Mouse (Mus musculus): ENCODE measurements around the gene Polm. TPM values are rescaled to one million over a fixed set of nuclear protein-coding genes. Genes with fewer than 3 reads are reported as not detected.

Gene Polm
- polyA plus RNA-seq (2016; fragmentation: Nextera tagmentation; extraction: Ambion mirVana) = 9.9 and 10.2 TPM in 2 replicates

GRCm38 (mm10) chr11:5837251-5838246 lies at the start of gene Polm:
Gene Polm, minus strand, starts transcription at chr11:5838016.
- Histone ChIP-seq H3K4me2 (replicated peaks) (peak within 1 kb of the TSS; percentile 90), H3K36me3 (peaks cover 18% of the 10 kb centered on the region), H3K4me3 (peak within 1 kb of the TSS; percentile 84), H3K9ac (peak within 1 kb of the TSS; percentile 84), H3K27me3 (no peaks in the 10 kb centered on the region), H3K27ac (peak within 1 kb of the TSS; percentile 81), H3K4me1 (peaks cover 8% of the 10 kb centered on the region), H3K9me3 (no peaks in the 10 kb centered on the region)
- WGBS = under 1% methylated on average over 63 of the region's 63 CpGs
- peak; percentile 93 for ATAC-seq (ENCODE audit: insufficient number of reproducible peaks, insufficient read depth, low FRiP score, low TSS enrichment)

GRCm38 (mm10) chr11:5887250-5887649 lies 49.4 kb upstream of the Polm start:
- peaks cover 32% of the 10 kb centered on the region for H3K4me1 ChIP-seq
- WGBS = 46% methylated on average over 5 of the region's 5 CpGs
- H3K27me3 ChIP-seq = no peaks in the 10 kb centered on the region
- no peaks in the 10 kb centered on the region for H3K9me3 ChIP-seq
- ATAC-seq (ENCODE audit: insufficient number of reproducible peaks, insufficient read depth, low FRiP score, low TSS enrichment) = no peak
- no peak overlapping the region for H3K4me3 ChIP-seq
- 0 out of 2 replicates have a peak overlapping the region, but pooled peaks have one; percentile 1 for H3K9ac ChIP-seq
- no peaks in the 10 kb centered on the region for H3K36me3 ChIP-seq
- no peak overlapping the region for H3K4me2 ChIP-seq (replicated peaks)
- 0 out of 2 replicates have a peak overlapping the region, but pooled peaks have one; percentile 51 for H3K27ac ChIP-seq

GRCm38 (mm10) chr11:5886187-5886586 lies 48.4 kb upstream of the Polm start:
- no peaks in the 10 kb centered on the region for H3K36me3 ChIP-seq
- H3K9me3 ChIP-seq = no peaks in the 10 kb centered on the region
- ATAC-seq (ENCODE audit: insufficient number of reproducible peaks, insufficient read depth, low FRiP score, low TSS enrichment) = no peak
- H3K4me1 ChIP-seq = peaks cover 23% of the 10 kb centered on the region
- 0 out of 2 replicates have a peak overlapping the region, but pooled peaks have one; percentile 51 for H3K27ac ChIP-seq
- H3K4me2 ChIP-seq (replicated peaks) = no peak overlapping the region
- H3K9ac ChIP-seq = no peak overlapping the region
- H3K27me3 ChIP-seq = no peaks in the 10 kb centered on the region
- 17% methylated on average over 9 of the region's 9 CpGs for WGBS
- no peak overlapping the region for H3K4me3 ChIP-seq

- no peak overlapping the region for H3K4me3 ChIP-seq
- H3K4me2 ChIP-seq (replicated peaks) = no peak overlapping the region
- H3K9ac ChIP-seq = no peak overlapping the region
- H3K36me3 ChIP-seq = no peaks in the 10 kb centered on the region
- WGBS = 69% methylated on average over 8 of the region's 8 CpGs
- no peaks in the 10 kb centered on the region for H3K9me3 ChIP-seq
- ATAC-seq (ENCODE audit: insufficient number of reproducible peaks, insufficient read depth, low FRiP score, low TSS enrichment) = no peak
- peaks cover 14% of the 10 kb centered on the region; the same call in 1 of the 2 replicates for H3K4me1 ChIP-seq
- no peaks in the 10 kb centered on the region for H3K27me3 ChIP-seq
- H3K27ac ChIP-seq = no peak overlapping the region
Measured at GRCm38 (mm10) chr11:5882518-5882917, 44.7 kb upstream of the Polm start.

- H3K9me3 ChIP-seq = no peaks in the 10 kb centered on the region
- H3K9ac ChIP-seq = no peak overlapping the region
- H3K36me3 ChIP-seq = peaks cover 18% of the 10 kb centered on the region
- no peak overlapping the region for H3K4me2 ChIP-seq (replicated peaks)
- ATAC-seq (ENCODE audit: insufficient number of reproducible peaks, insufficient read depth, low FRiP score, low TSS enrichment) = no peak
- H3K4me3 ChIP-seq = no peak overlapping the region
- H3K4me1 ChIP-seq = peaks cover 18% of the 10 kb centered on the region
- WGBS = 56% methylated on average over 5 of the region's 5 CpGs
- no peaks in the 10 kb centered on the region for H3K27me3 ChIP-seq
- H3K27ac ChIP-seq = no peak overlapping the region
Measured at GRCm38 (mm10) chr11:5879905-5880304, 42.1 kb upstream of the Polm start.

- H3K9me3 ChIP-seq = no peaks in the 10 kb centered on the region
- H3K36me3 ChIP-seq = peaks cover 30% of the 10 kb centered on the region
- ATAC-seq (ENCODE audit: insufficient number of reproducible peaks, insufficient read depth, low FRiP score, low TSS enrichment) = no peak
- H3K27me3 ChIP-seq = no peaks in the 10 kb centered on the region
- H3K4me3 ChIP-seq = peak overlapping the region; percentile 61
- 44% methylated on average over 8 of the region's 8 CpGs for WGBS
- H3K27ac ChIP-seq = peak overlapping the region; percentile 89
- peak overlapping the region; percentile 71; the same call in 1 of the 2 replicates for H3K9ac ChIP-seq
- H3K4me1 ChIP-seq = peaks cover 18% of the 10 kb centered on the region
- H3K4me2 ChIP-seq (replicated peaks) = peak overlapping the region; percentile 60
Measured at GRCm38 (mm10) chr11:5878661-5879060, 40.8 kb upstream of the Polm start.

GRCm38 (mm10) chr11:5877921-5878526 lies 40.2 kb upstream of the Polm start, which contains the start of gene Pold2:
Gene Pold2, minus strand, starts transcription at chr11:5878292.
- H3K36me3 ChIP-seq = peaks cover 37% of the 10 kb centered on the region
- H3K27ac ChIP-seq = peak within 1 kb of the TSS; percentile 89
- peak within 1 kb of the TSS; percentile 60 for H3K4me2 ChIP-seq (replicated peaks)
- WGBS = under 1% methylated on average over 50 of the region's 52 CpGs
- ATAC-seq (ENCODE audit: insufficient number of reproducible peaks, insufficient read depth, low FRiP score, low TSS enrichment) = peak; percentile 98
- peak within 1 kb of the TSS; percentile 71 for H3K9ac ChIP-seq
- H3K4me1 ChIP-seq = peaks cover 18% of the 10 kb centered on the region
- no peaks in the 10 kb centered on the region for H3K27me3 ChIP-seq
- H3K4me3 ChIP-seq = peak within 1 kb of the TSS; percentile 61
- H3K9me3 ChIP-seq = no peaks in the 10 kb centered on the region

- ATAC-seq (ENCODE audit: insufficient number of reproducible peaks, insufficient read depth, low FRiP score, low TSS enrichment) = no peak
- no peaks in the 10 kb centered on the region for H3K27me3 ChIP-seq
- peaks cover 43% of the 10 kb centered on the region for H3K36me3 ChIP-seq
- WGBS = 5% methylated on average over 5 of the region's 5 CpGs
- H3K9me3 ChIP-seq = no peaks in the 10 kb centered on the region
- H3K4me3 ChIP-seq = peak overlapping the region; percentile 61
- no peak overlapping the region for H3K27ac ChIP-seq
- H3K4me2 ChIP-seq (replicated peaks) = peak overlapping the region; percentile 60
- peak overlapping the region; percentile 71 for H3K9ac ChIP-seq
- peaks cover 18% of the 10 kb centered on the region for H3K4me1 ChIP-seq
Measured at GRCm38 (mm10) chr11:5877421-5877820, 39.6 kb upstream of the Polm start.

- H3K27ac ChIP-seq = no peak overlapping the region
- H3K9ac ChIP-seq = no peak overlapping the region
- no peaks in the 10 kb centered on the region for H3K9me3 ChIP-seq
- peaks cover 18% of the 10 kb centered on the region for H3K4me1 ChIP-seq
- 94% methylated on average over 9 of the region's 9 CpGs for WGBS
- H3K4me3 ChIP-seq = no peak overlapping the region
- H3K36me3 ChIP-seq = peaks cover 76% of the 10 kb centered on the region
- no peak overlapping the region for H3K4me2 ChIP-seq (replicated peaks)
- ATAC-seq (ENCODE audit: insufficient number of reproducible peaks, insufficient read depth, low FRiP score, low TSS enrichment) = no peak
- H3K27me3 ChIP-seq = no peaks in the 10 kb centered on the region
Measured at GRCm38 (mm10) chr11:5873192-5873591, 35.4 kb upstream of the Polm start.

- 96% methylated on average over 11 of the region's 11 CpGs for WGBS
- Histone ChIP-seq H3K9me3 (no peaks in the 10 kb centered on the region), H3K36me3 (peaks cover 76% of the 10 kb centered on the region)
Measured at GRCm38 (mm10) chr11:5872707-5873106, 34.9 kb upstream of the Polm start.

GRCm38 (mm10) chr11:5870069-5870468 lies 32.3 kb upstream of the Polm start:
- H3K4me2 ChIP-seq (replicated peaks) = no peak overlapping the region
- ATAC-seq (ENCODE audit: insufficient number of reproducible peaks, insufficient read depth, low FRiP score, low TSS enrichment) = no peak
- H3K36me3 ChIP-seq = peaks cover 66% of the 10 kb centered on the region
- WGBS = 93% methylated on average over 16 of the region's 16 CpGs
- H3K4me1 ChIP-seq = no peaks in the 10 kb centered on the region
- no peak overlapping the region for H3K9ac ChIP-seq
- H3K27ac ChIP-seq = no peak overlapping the region
- no peaks in the 10 kb centered on the region for H3K27me3 ChIP-seq
- no peaks in the 10 kb centered on the region for H3K9me3 ChIP-seq
- H3K4me3 ChIP-seq = no peak overlapping the region

More at GRCm38 (mm10) chr11:5872707-5873106, 34.9 kb upstream of the Polm start:
- H3K4me1 ChIP-seq = peaks cover 18% of the 10 kb centered on the region
- ATAC-seq (ENCODE audit: insufficient number of reproducible peaks, insufficient read depth, low FRiP score, low TSS enrichment) = no peak
- H3K27ac ChIP-seq = no peak overlapping the region
- H3K9ac ChIP-seq = no peak overlapping the region
- no peak overlapping the region for H3K4me3 ChIP-seq
- no peak overlapping the region for H3K4me2 ChIP-seq (replicated peaks)
- H3K27me3 ChIP-seq = no peaks in the 10 kb centered on the region

All from embryonic facial prominence, embryonic 12.5 days (tissue).